Mouse (Mus musculus): ENCODE data around the gene Cmc4. TPM values are rescaled to one million over a fixed set of nuclear protein-coding genes. Genes with fewer than 3 reads are reported as not detected.

Cmc4 gene
- 18.6 and 20.4 TPM in 2 replicates for polyA plus RNA-seq (2012; rRNA removed)

GRCm38 (mm10) chrX:75415936-75416785 is at the start of gene Cmc4, which contains the start of the genes Mtcp1 and Brcc3:
Gene Cmc4 (minus strand): TSS chrX:75416584.
Gene Mtcp1 (minus strand): TSS chrX:75416588.
Gene Brcc3 (plus strand): TSS chrX:75416628.

GRCm38 (mm10) chrX:75382195-75382771 is 34.1 kb downstream of the Cmc4 start, which contains the start of the genes Fundc2 and F8:
Gene Fundc2 (plus strand): TSS chrX:75382399.
Gene F8 (minus strand): TSS chrX:75382615.

Other genes starting within 250 kb of the Cmc4 start
- 15.9 and 27.7 TPM in 2 replicates for gene Fundc2, start 34.2 kb downstream of the Cmc4 start, polyA plus RNA-seq (2012; rRNA removed)
- gene F8, start 34.0 kb downstream of the Cmc4 start, polyA plus RNA-seq (2012; rRNA removed): 0.22 and 0.80 TPM in 2 replicates
- gene Mtcp1, start within 50 bp of the Cmc4 start, polyA plus RNA-seq (2012; rRNA removed): 8.0 and 13.7 TPM in 2 replicates
- gene Brcc3, start within 50 bp of the Cmc4 start, polyA plus RNA-seq (2012; rRNA removed): 26.7 and 38.6 TPM in 2 replicates
- gene Vbp1, start 97.7 kb upstream of the Cmc4 start, polyA plus RNA-seq (2012; rRNA removed): 47.0 and 72.7 TPM in 2 replicates
- gene Rab39b, start 161.6 kb upstream of the Cmc4 start, polyA plus RNA-seq (2012; rRNA removed): 4.9 and 7.8 TPM in 2 replicates